Mouse (Mus musculus) lung, postnatal 0 days (tissue): ENCODE measurements at regions not wholly inside any gene's neighbourhood (a gene's known extent, or its start where the extent isn't known, plus 50 kb on each side); places are given as distances from the start of the nearest gene placed in this dataset.
A peak's percentile ranks its signal among the peaks of the same experiment; 100 is the strongest.

Source experiments
- ATAC-seq: fragments of 200-750 bp; cut with Nextera tagmentation; 2 replicates; pipeline ENCODE4 v1.8.0; 2017; ENCODE audit warnings: moderate library complexity
- DNase-seq: peaks from one replicate; pipeline ENCODE4 v3.0.0-alpha.2; 2016; ENCODE audit warnings: low spot score
- H3K27ac ChIP-seq: fragments of 300-500 bp; sonication (generic); 2 replicates; pipeline ENCODE4 v1.5.1; 2014; ENCODE audit warnings: antibody characterized with exemption, mild to moderate bottlenecking, low read length, mixed read lengths
- H3K27me3 ChIP-seq: fragments of 300-500 bp; sonication (generic); replicated peaks from 2 replicates; pipeline ENCODE4 v1.6.1; 2014; ENCODE audit warnings: low read length, mixed read lengths; ENCODE audit not compliant: insufficient read depth
- H3K36me3 ChIP-seq: fragments of 300-500 bp; sonication (generic); 2 replicates; pipeline ENCODE4 v1.6.1; 2014; ENCODE audit warnings: low read length, mixed read lengths; ENCODE audit not compliant: insufficient read depth
- H3K4me1 ChIP-seq: fragments of 300-500 bp; sonication (generic); 2 replicates; pipeline ENCODE4 v1.6.1; 2014; ENCODE audit warnings: antibody characterized with exemption, low read depth, low read length, mixed read lengths; ENCODE audit not compliant: insufficient read depth
- H3K4me2 ChIP-seq: fragments of 300-500 bp; sonication (generic); replicated peaks from 2 replicates; pipeline ENCODE4 v1.6.1; 2014; ENCODE audit warnings: low read depth, mild to moderate bottlenecking, low read length, moderate library complexity, mixed read lengths
- H3K4me3 ChIP-seq: fragments of 300-500 bp; sonication (generic); 2 replicates; pipeline ENCODE4 v1.5.1; 2014; ENCODE audit warnings: low read depth, low read length
- H3K9ac ChIP-seq: fragments of 300-500 bp; sonication (generic); replicated peaks from 2 replicates; pipeline ENCODE4 v1.6.1; 2014; ENCODE audit warnings: low read depth, mild to moderate bottlenecking
- H3K9me3 ChIP-seq: fragments of 300-500 bp; sonication (generic); 2 replicates; pipeline ENCODE4 v1.6.1; 2016; ENCODE audit warnings: low read length, mixed read lengths
- CTCF ChIP-seq: IDR thresholded peaks from 2 replicates; pipeline ENCODE4 v1.5.1; 2016; ENCODE audit warnings: antibody characterized with exemption, mild to moderate bottlenecking
- EP300 ChIP-seq: IDR thresholded peaks from 2 replicates; pipeline ENCODE4 v1.6.1; 2016; ENCODE audit warnings: antibody characterized with exemption, mild to moderate bottlenecking, control low read depth
- WGBS: fragments of 180-500 bp; shearing (Covaris S2); extraction: QIAGEN DNeasy Blood & Tissue Kit; methylation state at CpG from one replicate; pipeline ENCODE4 v1.1.7; 2014; 5-methylcytosine and 5-hydroxymethylcytosine counted together

DNA sequence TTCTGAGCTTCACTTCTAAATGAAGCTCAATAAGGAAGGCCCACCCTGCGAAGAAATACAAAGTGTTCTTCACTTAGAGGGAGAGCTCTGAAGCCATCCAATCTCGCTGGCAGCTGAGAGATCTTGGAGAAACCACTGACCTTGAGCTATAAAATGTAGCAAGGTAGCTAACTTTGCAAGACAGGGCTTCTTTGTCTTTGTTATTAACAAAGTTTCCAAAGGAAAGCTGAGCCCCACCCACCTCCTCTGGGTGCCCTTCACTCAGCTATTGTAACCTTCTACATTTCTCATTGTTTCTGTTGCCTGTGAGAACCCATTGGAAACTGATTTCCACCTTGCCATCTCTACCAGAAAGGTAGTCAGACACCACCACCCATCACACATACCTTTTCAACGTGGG, 57.2 kb upstream of the Usp9x start:
- no peak for ATAC-seq
- 58% methylated on average over 3 of the region's 3 CpGs for WGBS
- no peak overlapping the region for H3K4me2 ChIP-seq

DNA sequence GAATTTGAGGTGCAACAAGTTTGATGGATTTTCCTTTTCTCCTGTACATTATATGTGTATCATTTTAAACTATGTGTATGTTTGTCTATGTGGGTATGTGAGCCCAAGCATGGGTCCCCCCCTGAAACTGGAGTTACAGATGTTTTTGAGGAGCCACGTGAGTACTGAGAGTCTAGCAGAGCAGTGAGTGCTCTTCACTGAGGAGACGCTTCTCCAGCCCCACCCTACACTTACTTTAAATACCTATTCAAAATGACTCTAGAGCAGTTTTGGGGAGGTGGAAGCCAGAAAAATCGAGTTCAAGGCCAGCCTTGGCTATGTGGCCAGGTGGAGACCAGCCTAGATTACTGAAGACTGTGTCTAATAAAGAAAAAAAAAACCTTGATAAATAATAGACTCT, 58.2 kb upstream of the Usp9x start:
- DNase-seq (no peak), ATAC-seq (no peak)
- Histone ChIP-seq H3K9me3 (no peaks in the 10 kb centered on the region), H3K36me3 (no peaks in the 10 kb centered on the region), H3K4me3 (no peak overlapping the region), H3K9ac (no peak overlapping the region), H3K4me2 (no peak overlapping the region), H3K27ac (no peak overlapping the region), H3K4me1 (no peaks in the 10 kb centered on the region), H3K27me3 (no peaks in the 10 kb centered on the region)
- WGBS = 74% methylated on average over 3 of the region's 3 CpGs
- TF ChIP-seq CTCF = no peak
- no peak for TF ChIP-seq EP300

More for the DNA sequence above, 57.2 kb upstream of the Usp9x start:
- no peak overlapping the region for H3K9ac ChIP-seq
- no peaks in the 10 kb centered on the region for H3K36me3 ChIP-seq
- no peaks in the 10 kb centered on the region for H3K9me3 ChIP-seq
- DNase-seq = no peak
- TF ChIP-seq EP300 (no peak), CTCF (no peak)
- no peak overlapping the region for H3K27ac ChIP-seq
- H3K4me3 ChIP-seq = no peak overlapping the region
- no peaks in the 10 kb centered on the region for H3K4me1 ChIP-seq
- H3K27me3 ChIP-seq = no peaks in the 10 kb centered on the region

DNA sequence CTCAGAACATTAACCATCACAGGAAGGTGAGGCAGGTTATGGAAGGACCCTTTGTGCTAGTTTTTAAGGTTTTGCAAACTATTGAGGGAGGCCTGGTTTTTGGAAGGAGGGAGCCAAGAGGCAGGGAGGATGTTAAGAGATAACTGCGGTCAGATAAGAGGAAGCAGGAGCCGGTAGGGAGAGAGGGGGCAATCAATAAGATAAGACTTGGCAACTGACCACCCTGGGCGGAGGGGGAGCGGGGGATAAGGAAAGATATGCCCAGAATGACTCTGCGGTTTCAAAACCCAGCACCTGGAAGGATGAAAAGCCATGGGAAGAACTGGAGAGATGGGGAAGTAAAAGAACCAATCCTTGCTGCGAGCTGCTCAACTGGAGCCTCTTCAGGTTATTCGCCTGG, 80.5 kb upstream of the Usp9x start:
- WGBS = 40% methylated on average over 6 of the region's 7 CpGs
- Histone ChIP-seq H3K9me3 (no peaks in the 10 kb centered on the region), H3K9ac (no peak overlapping the region), H3K4me3 (no peak overlapping the region), H3K4me1 (no peaks in the 10 kb centered on the region), H3K27me3 (no peaks in the 10 kb centered on the region), H3K36me3 (no peaks in the 10 kb centered on the region), H3K4me2 (no peak overlapping the region), H3K27ac (no peak overlapping the region)
- ATAC-seq (no peak), DNase-seq (no peak)
- TF ChIP-seq CTCF = no peak
- no peak for TF ChIP-seq EP300

DNA sequence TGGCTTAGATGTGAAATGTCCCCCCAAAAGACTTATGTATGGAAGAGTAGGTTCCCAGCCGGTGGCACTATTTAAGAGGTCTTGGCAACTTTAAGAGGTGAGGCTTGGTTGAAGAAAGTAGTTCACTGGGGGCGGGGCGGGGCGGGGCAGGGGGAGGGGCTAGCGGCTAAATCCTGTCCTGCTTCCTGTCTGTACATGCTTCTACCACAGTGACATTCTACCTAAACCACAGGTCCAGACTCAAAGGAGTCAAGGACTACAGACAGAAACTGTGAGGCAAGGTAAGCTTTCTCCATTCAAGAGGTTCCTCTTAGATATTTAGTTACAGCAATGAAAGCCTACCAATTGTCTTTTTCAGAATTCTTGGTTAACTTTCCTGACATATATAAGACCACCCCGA, 93.6 kb upstream of the Usp9x start:
- H3K27me3 ChIP-seq = no peaks in the 10 kb centered on the region
- no peaks in the 10 kb centered on the region for H3K36me3 ChIP-seq
- H3K4me2 ChIP-seq = no peak overlapping the region
- WGBS = 59% methylated on average over 6 of the region's 6 CpGs
- no peaks in the 10 kb centered on the region for H3K9me3 ChIP-seq
- ATAC-seq (no peak), DNase-seq (no peak)
- no peak overlapping the region for H3K27ac ChIP-seq
- no peaks in the 10 kb centered on the region for H3K4me1 ChIP-seq
- no peak overlapping the region for H3K9ac ChIP-seq
- H3K4me3 ChIP-seq = no peak overlapping the region
- TF ChIP-seq EP300 = no peak
- no peak for TF ChIP-seq CTCF

DNA sequence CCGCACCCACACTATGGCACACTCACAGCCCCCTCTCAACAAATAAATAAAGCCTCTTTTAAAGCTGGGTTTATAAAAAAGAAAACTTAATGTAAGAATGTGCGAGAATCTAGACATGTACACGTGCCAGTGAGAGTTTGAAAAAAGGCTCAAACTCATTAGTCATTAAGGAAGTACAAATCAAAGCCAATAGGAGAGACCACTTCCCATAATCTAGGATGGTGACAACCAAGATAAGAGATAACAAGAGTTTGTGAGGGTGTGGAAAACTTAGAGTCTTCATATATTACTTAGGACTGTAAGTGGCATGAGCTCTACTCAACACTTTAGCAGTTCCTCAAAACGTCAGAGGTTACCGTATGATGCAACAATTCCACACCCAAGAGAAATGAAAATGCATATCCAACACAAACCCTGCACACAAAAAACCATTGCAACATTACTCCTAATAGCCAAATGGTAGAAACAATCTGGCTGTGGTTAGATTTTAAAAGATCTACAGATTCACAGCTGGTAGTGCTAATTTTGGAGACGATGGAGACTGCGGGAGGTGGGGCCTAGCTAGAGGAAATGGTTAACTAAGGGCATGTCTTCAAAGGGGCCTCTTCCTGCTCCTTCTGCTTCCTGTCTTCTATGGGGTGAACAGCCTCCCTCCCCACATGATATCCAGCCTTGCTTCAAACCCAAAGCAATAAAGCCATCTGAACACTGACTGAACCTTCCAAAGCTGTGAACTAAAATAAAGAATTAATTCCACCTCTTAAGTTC, 102.1 kb upstream of the Usp9x start:
- Histone ChIP-seq H3K4me1 (no peaks in the 10 kb centered on the region), H3K9ac (no peak overlapping the region), H3K4me2 (no peak overlapping the region), H3K27me3 (no peaks in the 10 kb centered on the region), H3K9me3 (no peaks in the 10 kb centered on the region), H3K27ac (no peak overlapping the region), H3K36me3 (no peaks in the 10 kb centered on the region), H3K4me3 (no peak overlapping the region)
- WGBS = 70% methylated on average over 7 of the region's 7 CpGs
- DNase-seq (no peak), ATAC-seq (no peak)
- TF ChIP-seq EP300 (no peak), CTCF (no peak)

DNA sequence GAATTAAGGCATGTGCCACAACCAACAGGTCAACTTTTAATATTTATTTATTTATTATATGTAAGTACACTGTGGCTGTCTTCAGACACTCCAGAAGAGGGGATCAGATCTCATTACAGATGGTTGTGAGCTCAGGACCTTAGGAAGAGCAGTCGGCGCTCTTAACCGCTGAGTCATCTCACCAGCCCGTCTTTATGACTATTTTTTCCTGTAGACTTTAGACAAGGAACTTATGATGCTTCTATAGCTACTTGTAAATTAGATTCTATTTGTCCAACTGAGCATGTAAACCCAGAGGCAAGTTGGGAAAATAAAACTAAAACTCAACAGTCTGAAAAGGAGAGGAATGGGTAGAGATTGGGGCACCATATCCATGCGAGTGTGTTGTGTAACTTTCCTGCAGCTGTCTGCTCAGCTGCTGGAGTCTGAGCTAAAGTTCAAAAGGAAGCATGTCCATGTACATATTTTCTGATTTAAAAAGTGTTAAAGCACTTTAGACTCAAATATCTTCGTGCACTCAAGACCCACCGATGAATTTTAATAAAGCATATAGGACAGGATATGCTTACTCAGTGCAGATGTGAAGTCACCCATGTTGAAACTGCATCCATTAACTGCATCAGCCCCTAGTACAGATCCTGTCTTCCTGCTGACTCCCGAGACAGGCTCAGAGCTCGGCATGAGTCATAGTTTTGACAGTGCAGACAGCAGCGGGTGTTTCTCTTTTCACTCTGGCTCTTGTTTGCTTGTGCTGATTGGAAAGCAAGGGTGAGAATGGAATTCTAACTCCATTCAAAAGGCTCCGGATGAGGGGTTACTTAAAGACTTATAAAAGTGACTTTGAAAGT, 111.6 kb upstream of the Usp9x start:
- peak; percentile 38; the same call in 1 of the 2 replicates for ATAC-seq
- Histone ChIP-seq H3K9ac (no peak overlapping the region), H3K27ac (no peak overlapping the region), H3K36me3 (no peaks in the 10 kb centered on the region), H3K27me3 (no peaks in the 10 kb centered on the region), H3K4me2 (no peak overlapping the region), H3K4me1 (no peaks in the 10 kb centered on the region), H3K9me3 (no peaks in the 10 kb centered on the region), H3K4me3 (no peak overlapping the region)
- 55% methylated on average over 11 of the region's 11 CpGs for WGBS
- no peak for TF ChIP-seq EP300
- no peak for TF ChIP-seq CTCF
- peak; percentile 38 for DNase-seq
